In genomic region chr11:98743655-98744345, GRCm38 (mm10) we compare ENCODE assay signal across 9 mouse cellular contexts. TPM values are rescaled to one million over a fixed set of nuclear protein-coding genes. Genes with fewer than 3 reads are reported as not detected.
DNase-seq lines count a peak whose midpoint lies in the region; ATAC-seq and TF ChIP-seq lines count a peak whose summit lies in the region.
"Had no signal": no experiment of that assay in that cellular context is flagged by ENCODE, and none has a peak within 500 bp of the region (broad histone marks: within the 10 kb centered on the region; RNA-seq: fewer than 3 reads in every experiment).

No protein-coding gene starts in this region.

- H3K9ac ChIP-seq in embryonic facial prominence, embryonic 13.5 days = peak overlapping the region; percentile 96
- peak overlapping the region; percentile 92 for H3K9ac ChIP-seq in heart, embryonic 16.5 days (ENCODE audit: low read length)
- peak overlapping the region; percentile 42; the same call in 1 of the 2 replicates for H3K9ac ChIP-seq in kidney, postnatal 0 days (ENCODE audit: low read depth, low read length)

- DNase-seq in kidney, postnatal 0 days (ENCODE audit: low spot score) = peak; percentile 93
- peak; percentile 75 for DNase-seq in yolk sac, embryonic 10.5 days (ENCODE audit: low spot score)
- DNase-seq in T-cell, adult 2 months (ENCODE audit: low spot score) = no peak

- peak overlapping the region; percentile 76 for H3K4me2 ChIP-seq in embryonic facial prominence, embryonic 13.5 days
- H3K4me2 ChIP-seq in heart, embryonic 16.5 days (ENCODE audit: low read depth, low read length) = peak overlapping the region; percentile 92
- H3K4me2 ChIP-seq in kidney, postnatal 0 days (ENCODE audit: low read length) = peak overlapping the region; percentile 84

- H3K27me3 ChIP-seq in megakaryocyte, embryonic 14.5 days (replicated peaks) = no peaks in the 10 kb centered on the region
- no peaks in the 10 kb centered on the region for H3K27me3 ChIP-seq in embryonic facial prominence, embryonic 13.5 days
- no peaks in the 10 kb centered on the region for H3K27me3 ChIP-seq in heart, embryonic 16.5 days (ENCODE audit: control insufficient read depth, insufficient read depth, low read length)
- H3K27me3 ChIP-seq in kidney, postnatal 0 days (ENCODE audit: insufficient read depth, low read length) = no peaks in the 10 kb centered on the region

- peak overlapping the region; percentile 91 for H3K27ac ChIP-seq in embryonic facial prominence, embryonic 13.5 days
- H3K27ac ChIP-seq in heart, embryonic 16.5 days (ENCODE audit: low read length) = peak overlapping the region; percentile 96
- peak overlapping the region; percentile 95 for H3K27ac ChIP-seq in kidney, postnatal 0 days

- H3K36me3 ChIP-seq in megakaryocyte, embryonic 14.5 days (replicated peaks; ENCODE audit: low read length) = peaks cover 14% of the 10 kb centered on the region
- H3K36me3 ChIP-seq in embryonic facial prominence, embryonic 13.5 days = no peaks in the 10 kb centered on the region
- no peaks in the 10 kb centered on the region for H3K36me3 ChIP-seq in heart, embryonic 16.5 days (ENCODE audit: control insufficient read depth, insufficient read depth)
- H3K36me3 ChIP-seq in kidney, postnatal 0 days (ENCODE audit: insufficient read depth, low read length) = no peaks in the 10 kb centered on the region

- peak overlapping the region; percentile 98 for H3K4me3 ChIP-seq in megakaryocyte, embryonic 14.5 days (replicated peaks)
- peak overlapping the region; percentile 95 for H3K4me3 ChIP-seq in embryonic facial prominence, embryonic 13.5 days
- peak overlapping the region; percentile 68 for H3K4me3 ChIP-seq in heart, embryonic 16.5 days (ENCODE audit: low read length)
- H3K4me3 ChIP-seq in kidney, postnatal 0 days (replicated peaks; ENCODE audit: low read depth, low read length) = peak overlapping the region; percentile 97

- H3K9me3 ChIP-seq in megakaryocyte, embryonic 14.5 days = no peaks in the 10 kb centered on the region
- no peaks in the 10 kb centered on the region for H3K9me3 ChIP-seq in embryonic facial prominence, embryonic 13.5 days
- H3K9me3 ChIP-seq in heart, embryonic 16.5 days (replicated peaks; ENCODE audit: control insufficient read depth, low read length) = no peaks in the 10 kb centered on the region
- H3K9me3 ChIP-seq in kidney, postnatal 0 days (replicated peaks; ENCODE audit: low read length) = no peaks in the 10 kb centered on the region

- no peak for ATAC-seq in megakaryocyte, adult 5-6 weeks (ENCODE audit: poor library complexity, severe bottlenecking)
- no peak for ATAC-seq in embryonic facial prominence, embryonic 13.5 days (ENCODE audit: insufficient number of reproducible peaks, insufficient read depth, low FRiP score, low TSS enrichment, low read depth)
- ATAC-seq in heart, embryonic 16.5 days (replicated peaks; ENCODE audit: extremely low read depth, insufficient read depth, low FRiP score) = peak; percentile 5; the same call in 1 of the 2 replicates
- ATAC-seq in kidney, postnatal 0 days (replicated peaks; ENCODE audit: low FRiP score, low read depth) = peak; percentile 33
- ATAC-seq in megakaryocyte-erythroid progenitor cell, adult 5-6 weeks (replicated peaks; ENCODE audit: low FRiP score, low TSS enrichment, poor library complexity, severe bottlenecking) = peak; percentile 20; the same call in 1 of the 2 replicates

- TF ChIP-seq CTCF in kidney, postnatal 0 days (IDR thresholded peaks at IDR 0.05; ENCODE audit: low read depth) = no peak

- peaks cover 89% of the 10 kb centered on the region for H3K4me1 ChIP-seq in megakaryocyte, embryonic 14.5 days
- H3K4me1 ChIP-seq in embryonic facial prominence, embryonic 13.5 days = peaks cover 77% of the 10 kb centered on the region
- H3K4me1 ChIP-seq in heart, embryonic 16.5 days (ENCODE audit: control insufficient read depth, insufficient read depth, low read length) = peaks cover 70% of the 10 kb centered on the region
- H3K4me1 ChIP-seq in kidney, postnatal 0 days (replicated peaks; ENCODE audit: insufficient read depth, low read length) = peaks cover 74% of the 10 kb centered on the region

- 10% methylated on average over 9 of the region's 9 CpGs for WGBS in embryonic facial prominence, embryonic 13.5 days
- WGBS in heart, embryonic 16.5 days = 8% methylated on average over 9 of the region's 9 CpGs
- 9% methylated on average over 9 of the region's 9 CpGs for WGBS in kidney, postnatal 0 days

RNA-seq across cellular contexts. Expression of gene Thra, which starts 3.4 kb away (rescaled TPM):
- polyA plus RNA-seq in megakaryocyte, embryonic 14.5 days (2012; ENCODE audit: insufficient read depth, low replicate concordance) = 37.6 and 38.9 TPM in 2 replicates
- total RNA-seq in megakaryocyte, adult 5-6 weeks (2015) = 10.0 and 11.6 TPM in 2 replicates
- 8.0 and 9.0 TPM in 2 replicates for total RNA-seq in megakaryocyte, adult 5-6 weeks (2017)
- 46.5 and 47.3 TPM in 2 replicates for polyA plus RNA-seq in embryonic facial prominence, embryonic 13.5 days (2015; fragmentation: Nextera tagmentation; extraction: Ambion mirVana)
- 37.5 and 40.2 TPM in 2 replicates for polyA plus RNA-seq in heart, embryonic 16.5 days (2015; fragmentation: Nextera tagmentation; extraction: Ambion mirVana)
- polyA plus RNA-seq in kidney, postnatal 0 days (2015; fragmentation: Nextera tagmentation; extraction: Ambion mirVana) = 26.1 TPM in 2 replicates
- total RNA-seq in megakaryocyte-erythroid progenitor cell, adult 5-6 weeks (2014; fragmentation: Nextera tagmentation) = 47.5 and 51.0 TPM in 2 replicates
- 20.4 and 23.3 TPM in 2 replicates for total RNA-seq in megakaryocyte-erythroid progenitor cell, adult 5-6 weeks (2017)

RNA-seq across cellular contexts. Expression of gene Med24, which starts 14.6 kb away (rescaled TPM):
- 40.2 and 55.7 TPM in 2 replicates for polyA plus RNA-seq in megakaryocyte, embryonic 14.5 days (2012; ENCODE audit: insufficient read depth, low replicate concordance)
- total RNA-seq in megakaryocyte, adult 5-6 weeks (2015) = 17.9 and 21.5 TPM in 2 replicates
- total RNA-seq in megakaryocyte, adult 5-6 weeks (2017) = 22.6 and 31.3 TPM in 2 replicates
- 63.8 and 65.0 TPM in 2 replicates for polyA plus RNA-seq in embryonic facial prominence, embryonic 13.5 days (2015; fragmentation: Nextera tagmentation; extraction: Ambion mirVana)
- 36.8 and 40.3 TPM in 2 replicates for polyA plus RNA-seq in heart, embryonic 16.5 days (2015; fragmentation: Nextera tagmentation; extraction: Ambion mirVana)
- polyA plus RNA-seq in kidney, postnatal 0 days (2015; fragmentation: Nextera tagmentation; extraction: Ambion mirVana) = 38.3 and 41.2 TPM in 2 replicates
- 62.2 and 78.6 TPM in 2 replicates for total RNA-seq in megakaryocyte-erythroid progenitor cell, adult 5-6 weeks (2014; fragmentation: Nextera tagmentation)
- total RNA-seq in megakaryocyte-erythroid progenitor cell, adult 5-6 weeks (2017) = 30.1 and 42.7 TPM in 2 replicates

RNA-seq across cellular contexts. Expression of gene Nr1d1, which starts 31.3 kb away (rescaled TPM):
- polyA plus RNA-seq in megakaryocyte, embryonic 14.5 days (2012; ENCODE audit: insufficient read depth, low replicate concordance) = 5.6 and 22.1 TPM in 2 replicates
- 0.11 and 0.25 TPM in 2 replicates for total RNA-seq in megakaryocyte, adult 5-6 weeks (2015)
- 0.12 and 0.37 TPM in 2 replicates for total RNA-seq in megakaryocyte, adult 5-6 weeks (2017)
- 1.4 and 1.5 TPM in 2 replicates for polyA plus RNA-seq in embryonic facial prominence, embryonic 13.5 days (2015; fragmentation: Nextera tagmentation; extraction: Ambion mirVana)
- 7.0 and 8.2 TPM in 2 replicates for polyA plus RNA-seq in heart, embryonic 16.5 days (2015; fragmentation: Nextera tagmentation; extraction: Ambion mirVana)
- 3.1 and 3.5 TPM in 2 replicates for polyA plus RNA-seq in kidney, postnatal 0 days (2015; fragmentation: Nextera tagmentation; extraction: Ambion mirVana)
- 4.1 and 8.0 TPM in 2 replicates for total RNA-seq in megakaryocyte-erythroid progenitor cell, adult 5-6 weeks (2014; fragmentation: Nextera tagmentation)
- total RNA-seq in megakaryocyte-erythroid progenitor cell, adult 5-6 weeks (2017) = 0.34 and 1.3 TPM in 2 replicates

RNA-seq across cellular contexts. Expression of gene Csf3, which starts 42.7 kb away (rescaled TPM):
- not detected in 2 replicates for polyA plus RNA-seq in megakaryocyte, embryonic 14.5 days (2012; ENCODE audit: insufficient read depth, low replicate concordance)
- total RNA-seq in megakaryocyte, adult 5-6 weeks (2015) = not detected in 2 replicates
- total RNA-seq in megakaryocyte, adult 5-6 weeks (2017) = not detected in 2 replicates
- not detected in 2 replicates for polyA plus RNA-seq in embryonic facial prominence, embryonic 13.5 days (2015; fragmentation: Nextera tagmentation; extraction: Ambion mirVana)
- polyA plus RNA-seq in heart, embryonic 16.5 days (2015; fragmentation: Nextera tagmentation; extraction: Ambion mirVana) = not detected in 2 replicates
- 0.13 and 0.19 TPM in 2 replicates for polyA plus RNA-seq in kidney, postnatal 0 days (2015; fragmentation: Nextera tagmentation; extraction: Ambion mirVana)
- total RNA-seq in megakaryocyte-erythroid progenitor cell, adult 5-6 weeks (2014; fragmentation: Nextera tagmentation) = not detected in 2 replicates
- total RNA-seq in megakaryocyte-erythroid progenitor cell, adult 5-6 weeks (2017) = not detected in 2 replicates
- total RNA-seq: layer of hippocampus, postnatal 14 days had no signal

RNA-seq across cellular contexts. Expression of gene Msl1, which starts 51.5 kb away (rescaled TPM):
- polyA plus RNA-seq in megakaryocyte, embryonic 14.5 days (2012; ENCODE audit: insufficient read depth, low replicate concordance) = 30.0 and 46.8 TPM in 2 replicates
- total RNA-seq in megakaryocyte, adult 5-6 weeks (2015) = 73.7 and 74.9 TPM in 2 replicates
- total RNA-seq in megakaryocyte, adult 5-6 weeks (2017) = 111 and 119 TPM in 2 replicates
- 31.5 and 33.0 TPM in 2 replicates for polyA plus RNA-seq in embryonic facial prominence, embryonic 13.5 days (2015; fragmentation: Nextera tagmentation; extraction: Ambion mirVana)
- 15.2 and 15.5 TPM in 2 replicates for polyA plus RNA-seq in heart, embryonic 16.5 days (2015; fragmentation: Nextera tagmentation; extraction: Ambion mirVana)
- 17.8 and 19.3 TPM in 2 replicates for polyA plus RNA-seq in kidney, postnatal 0 days (2015; fragmentation: Nextera tagmentation; extraction: Ambion mirVana)
- total RNA-seq in megakaryocyte-erythroid progenitor cell, adult 5-6 weeks (2014; fragmentation: Nextera tagmentation) = 58.6 and 74.8 TPM in 2 replicates
- total RNA-seq in megakaryocyte-erythroid progenitor cell, adult 5-6 weeks (2017) = 57.8 and 68.3 TPM in 2 replicates

Comparison
In these comparisons a context has a peak if more than half of its experiments do, and no peak if none do; other contexts are left out.
1. ATAC-seq: peak in heart, embryonic 16.5 days (single experiment), kidney, postnatal 0 days (single experiment) and megakaryocyte-erythroid progenitor cell, adult 5-6 weeks (single experiment); none in megakaryocyte, adult 5-6 weeks (single experiment) and embryonic facial prominence, embryonic 13.5 days (single experiment).
2. H3K9ac ChIP-seq: peak in every context shown above with its lines; median percentile 96 in embryonic facial prominence, embryonic 13.5 days; 92 in heart, embryonic 16.5 days; 42 in kidney, postnatal 0 days.
3. Peak in every context shown above with its lines, with median percentiles within 50 percentile points of each other: H3K4me3 ChIP-seq, H3K27ac ChIP-seq and H3K4me2 ChIP-seq.